Mouse (Mus musculus): ENCODE data around the gene Pcx. TPM values are rescaled to one million over a fixed set of nuclear protein-coding genes. Genes with fewer than 3 reads are reported as not detected.

Pcx gene
- polyA plus RNA-seq, 1 experiment from 2014 or later, result 38.6 TPM

DNA sequence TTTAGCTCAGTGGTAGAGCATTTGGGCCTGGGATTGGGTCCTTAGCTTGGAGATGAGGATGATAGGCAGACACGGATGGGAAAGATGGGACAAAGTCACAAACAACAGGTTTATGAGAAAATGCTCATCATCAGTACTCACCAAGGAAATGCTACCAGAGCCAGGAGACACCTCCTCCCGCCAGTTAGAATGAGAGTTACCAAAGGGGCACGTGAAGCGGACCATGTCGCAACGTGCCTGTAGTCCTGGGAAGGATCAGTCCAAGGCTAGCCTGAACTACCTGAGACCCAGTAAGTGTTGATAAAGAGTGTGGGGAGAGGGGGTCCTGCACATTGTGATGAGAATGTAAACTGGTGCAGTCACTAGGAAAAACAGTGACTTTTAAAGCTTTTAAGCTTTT, 60.5 kb downstream of the Pcx start:
- no peak for TF ChIP-seq EP300 (IDR thresholded peaks at IDR 0.05)
- no peak for TF ChIP-seq CTCF (IDR thresholded peaks at IDR 0.05)
- H3K36me3 ChIP-seq (ENCODE audit: insufficient read depth, low read length), result no peaks in the 10 kb centered on the region
- H3K27ac ChIP-seq (ENCODE audit: low read length), result peak overlapping the region; percentile 72; the same call in 1 of the 2 replicates
- H3K27me3 ChIP-seq (replicated peaks; ENCODE audit: insufficient read depth, low read length), result no peaks in the 10 kb centered on the region
- H3K4me1 ChIP-seq (ENCODE audit: insufficient read depth, low read depth, low read length), result no peaks in the 10 kb centered on the region; the same call in 1 of the 2 replicates
- no peak overlapping the region for H3K4me2 ChIP-seq (replicated peaks; ENCODE audit: low read depth, low read length)
- H3K4me3 ChIP-seq (ENCODE audit: low read depth, low read length), result no peak overlapping the region
- DNase-seq (ENCODE audit: low spot score), result no peak
- H3K9me3 ChIP-seq (ENCODE audit: low read length), result no peaks in the 10 kb centered on the region
- H3K9ac ChIP-seq (replicated peaks; ENCODE audit: low read depth), result no peak overlapping the region
- ATAC-seq, result no peak
- WGBS, result 80% methylated on average over 6 of the region's 6 CpGs

DNA sequence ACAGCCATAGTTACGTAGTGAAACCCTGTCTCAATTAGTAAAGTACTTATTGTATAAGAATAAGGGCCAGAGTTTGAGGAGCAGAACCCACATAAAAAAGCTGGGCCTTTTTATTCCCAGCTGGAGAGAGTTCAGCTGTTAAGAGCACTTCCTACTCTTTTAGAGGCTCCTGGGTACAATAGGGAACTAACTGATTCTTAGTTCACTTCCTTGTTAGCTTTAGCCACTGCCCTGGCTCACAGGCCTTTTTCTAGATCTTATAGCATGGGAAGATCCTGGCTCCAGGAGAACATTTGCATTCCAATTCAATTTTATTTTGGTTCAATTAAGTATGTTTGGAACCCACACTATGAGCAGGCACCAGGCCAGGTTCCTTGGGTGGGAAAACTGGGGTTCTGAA, 61.4 kb downstream of the Pcx start:
- no peaks in the 10 kb centered on the region; the same call in 1 of the 2 replicates for H3K4me1 ChIP-seq (ENCODE audit: insufficient read depth, low read depth, low read length)
- TF ChIP-seq EP300 (IDR thresholded peaks at IDR 0.05) (0 out of 2 replicates have a peak, but pooled peaks have one; percentile 20), CTCF (IDR thresholded peaks at IDR 0.05) (no peak)
- no peak overlapping the region for H3K4me2 ChIP-seq (replicated peaks; ENCODE audit: low read depth, low read length)
- no peak overlapping the region for H3K9ac ChIP-seq (replicated peaks; ENCODE audit: low read depth)
- H3K36me3 ChIP-seq (ENCODE audit: insufficient read depth, low read length), result no peaks in the 10 kb centered on the region
- no peaks in the 10 kb centered on the region for H3K9me3 ChIP-seq (ENCODE audit: low read length)
- no peaks in the 10 kb centered on the region for H3K27me3 ChIP-seq (replicated peaks; ENCODE audit: insufficient read depth, low read length)
- H3K27ac ChIP-seq (ENCODE audit: low read length), result peak overlapping the region; percentile 64
- no peak overlapping the region for H3K4me3 ChIP-seq (ENCODE audit: low read depth, low read length)
- ATAC-seq (no peak), DNase-seq (ENCODE audit: low spot score) (peak; percentile 28)
- 63% methylated on average over 1 of the region's 1 CpGs for WGBS

DNA sequence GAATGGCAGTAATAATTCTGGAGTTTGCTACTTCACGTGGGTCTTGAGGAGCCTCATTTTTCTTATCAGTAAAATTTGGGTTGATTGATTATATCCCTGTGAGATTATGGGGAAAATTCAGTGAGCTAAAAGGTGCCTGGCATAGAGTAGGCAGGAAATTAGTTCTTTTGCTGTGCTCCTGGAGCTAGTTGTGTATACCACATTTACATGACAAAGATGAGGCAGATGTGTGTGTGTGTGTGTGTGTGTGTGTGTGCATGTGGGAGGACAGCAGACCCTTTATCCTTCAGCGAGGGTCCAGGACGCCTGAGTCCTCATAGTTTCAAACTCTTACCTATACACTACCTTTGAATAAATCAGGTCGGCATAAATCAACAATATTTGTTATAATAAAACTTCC, 61.8 kb downstream of the Pcx start:
- TF ChIP-seq EP300 (IDR thresholded peaks at IDR 0.05) (no peak), CTCF (IDR thresholded peaks at IDR 0.05) (no peak)
- H3K27ac ChIP-seq (ENCODE audit: low read length), result peak overlapping the region; percentile 64
- WGBS, result 70% methylated on average over 4 of the region's 4 CpGs

DNA sequence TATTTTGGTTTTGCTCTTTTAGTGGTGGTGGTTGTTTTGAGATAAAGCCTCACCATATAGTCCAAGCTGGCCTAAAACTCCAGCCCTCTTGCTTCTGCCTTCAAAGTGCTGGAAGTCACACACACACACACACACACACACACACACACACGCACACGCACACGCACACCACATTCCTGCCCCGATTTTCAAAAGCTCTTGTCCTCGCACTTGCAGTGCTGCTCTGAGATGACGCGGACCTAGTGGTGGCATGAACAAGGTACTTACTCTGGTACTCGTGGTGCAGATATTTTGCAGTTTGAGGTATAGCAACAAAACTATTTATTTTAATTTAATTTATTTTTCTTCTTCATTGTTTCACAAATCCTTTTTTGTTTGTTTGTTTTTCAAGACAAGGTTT, 62.2 kb downstream of the Pcx start:
- H3K27me3 ChIP-seq (replicated peaks; ENCODE audit: insufficient read depth, low read length), result no peaks in the 10 kb centered on the region
- no peak overlapping the region for H3K4me3 ChIP-seq (ENCODE audit: low read depth, low read length)
- H3K4me2 ChIP-seq (replicated peaks; ENCODE audit: low read depth, low read length), result no peak overlapping the region
- WGBS, result 56% methylated on average over 8 of the region's 8 CpGs
- no peaks in the 10 kb centered on the region for H3K36me3 ChIP-seq (ENCODE audit: insufficient read depth, low read length)
- peak; percentile 79 for DNase-seq (ENCODE audit: low spot score)
- no peaks in the 10 kb centered on the region for H3K9me3 ChIP-seq (ENCODE audit: low read length)
- peak overlapping the region; percentile 32; the same call in 1 of the 2 replicates for H3K27ac ChIP-seq (ENCODE audit: low read length)
- TF ChIP-seq EP300 (IDR thresholded peaks at IDR 0.05), result peak; percentile 79
- peak; percentile 23; the same call in 1 of the 2 replicates for TF ChIP-seq CTCF (IDR thresholded peaks at IDR 0.05)
- peak; percentile 72 for ATAC-seq
- no peaks in the 10 kb centered on the region; the same call in 1 of the 2 replicates for H3K4me1 ChIP-seq (ENCODE audit: insufficient read depth, low read depth, low read length)
- H3K9ac ChIP-seq (replicated peaks; ENCODE audit: low read depth), result no peak overlapping the region

More for the DNA sequence above, 61.8 kb downstream of the Pcx start:
- no peaks in the 10 kb centered on the region for H3K36me3 ChIP-seq (ENCODE audit: insufficient read depth, low read length)
- no peak overlapping the region for H3K4me3 ChIP-seq (ENCODE audit: low read depth, low read length)
- no peaks in the 10 kb centered on the region; the same call in 1 of the 2 replicates for H3K4me1 ChIP-seq (ENCODE audit: insufficient read depth, low read depth, low read length)
- no peaks in the 10 kb centered on the region for H3K9me3 ChIP-seq (ENCODE audit: low read length)
- H3K27me3 ChIP-seq (replicated peaks; ENCODE audit: insufficient read depth, low read length), result no peaks in the 10 kb centered on the region
- no peak for ATAC-seq
- H3K9ac ChIP-seq (replicated peaks; ENCODE audit: low read depth), result no peak overlapping the region
- DNase-seq (ENCODE audit: low spot score), result no peak
- no peak overlapping the region for H3K4me2 ChIP-seq (replicated peaks; ENCODE audit: low read depth, low read length)

DNA sequence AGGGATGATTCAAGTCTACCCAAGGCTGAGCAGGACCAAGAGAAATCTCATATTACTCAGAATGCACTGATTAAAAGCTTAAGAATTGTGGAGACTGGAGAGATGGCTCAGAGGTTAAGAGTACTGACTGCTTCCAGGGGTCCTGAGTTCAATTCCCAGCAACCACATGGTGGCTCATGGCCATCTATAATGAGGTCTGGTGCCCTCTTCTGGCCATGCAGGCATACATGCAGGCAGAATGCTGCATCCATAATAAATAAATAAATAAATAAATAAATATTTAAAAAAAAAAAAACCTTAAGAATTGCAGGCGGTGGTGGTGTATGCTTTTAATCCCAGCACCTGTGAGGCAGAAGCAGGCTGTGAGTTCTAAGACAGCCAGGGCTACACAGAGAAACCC, 63.0 kb downstream of the Pcx start:
- no peaks in the 10 kb centered on the region for H3K27me3 ChIP-seq (replicated peaks; ENCODE audit: insufficient read depth, low read length)
- DNase-seq (ENCODE audit: low spot score), result no peak
- H3K36me3 ChIP-seq (ENCODE audit: insufficient read depth, low read length), result no peaks in the 10 kb centered on the region
- ATAC-seq, result no peak
- 76% methylated on average over 1 of the region's 1 CpGs for WGBS
- no peaks in the 10 kb centered on the region for H3K4me1 ChIP-seq (ENCODE audit: insufficient read depth, low read depth, low read length)
- no peak for TF ChIP-seq EP300 (IDR thresholded peaks at IDR 0.05)
- TF ChIP-seq CTCF (IDR thresholded peaks at IDR 0.05), result peak; percentile 48; the same call in 1 of the 2 replicates
- H3K9ac ChIP-seq (replicated peaks; ENCODE audit: low read depth), result no peak overlapping the region
- no peak overlapping the region for H3K4me2 ChIP-seq (replicated peaks; ENCODE audit: low read depth, low read length)
- H3K27ac ChIP-seq (ENCODE audit: low read length), result 0 out of 2 replicates have a peak overlapping the region, but pooled peaks have one; percentile 32
- no peak overlapping the region for H3K4me3 ChIP-seq (ENCODE audit: low read depth, low read length)
- H3K9me3 ChIP-seq (ENCODE audit: low read length), result no peaks in the 10 kb centered on the region

DNA sequence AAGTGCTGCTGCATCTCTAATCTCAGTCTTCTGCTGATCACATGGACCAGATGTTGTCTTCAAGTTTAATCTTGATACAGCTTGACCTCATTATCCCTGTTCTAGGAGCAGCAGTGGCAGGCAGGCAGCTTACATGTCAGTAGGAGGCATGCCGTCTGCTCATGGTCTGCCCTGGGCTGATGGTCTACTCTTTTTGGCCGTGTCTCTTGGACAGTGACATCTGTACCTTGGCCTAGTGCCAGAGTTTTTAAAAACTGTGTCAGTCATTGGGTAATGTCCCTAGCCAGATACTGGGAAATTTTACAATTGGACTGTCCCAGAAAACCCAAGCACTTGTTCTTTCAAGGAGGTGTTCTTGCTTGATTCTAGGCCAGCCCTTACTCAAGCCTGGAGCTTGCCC, 68.5 kb downstream of the Pcx start:
- 25% methylated on average over 2 of the region's 2 CpGs for WGBS
- ATAC-seq (peak; percentile 93), DNase-seq (ENCODE audit: low spot score) (peak; percentile 83)
- Histone ChIP-seq H3K9me3 (ENCODE audit: low read length) (no peaks in the 10 kb centered on the region), H3K4me3 (ENCODE audit: low read depth, low read length) (no peak overlapping the region), H3K9ac (replicated peaks; ENCODE audit: low read depth) (no peak overlapping the region), H3K36me3 (ENCODE audit: insufficient read depth, low read length) (no peaks in the 10 kb centered on the region), H3K4me1 (ENCODE audit: insufficient read depth, low read depth, low read length) (peaks cover 4% of the 10 kb centered on the region; the same call in 1 of the 2 replicates), H3K27me3 (replicated peaks; ENCODE audit: insufficient read depth, low read length) (no peaks in the 10 kb centered on the region), H3K4me2 (replicated peaks; ENCODE audit: low read depth, low read length) (no peak overlapping the region), H3K27ac (ENCODE audit: low read length) (no peak overlapping the region)
- TF ChIP-seq EP300 (IDR thresholded peaks at IDR 0.05) (peak; percentile 60), CTCF (IDR thresholded peaks at IDR 0.05) (no peak)
